Mouse (Mus musculus) embryonic facial prominence, embryonic 13.5 days (tissue): ENCODE results near the gene Ric3. TPM values are rescaled to one million over a fixed set of nuclear protein-coding genes. Genes with fewer than 3 reads are reported as not detected.

Experiments used
- ATAC-seq: fragments of 200-750 bp; cut with Nextera tagmentation; 2 replicates; pipeline ENCODE4 v1.8.0; 2017; ENCODE audit warnings: low read depth; ENCODE audit not compliant: insufficient number of reproducible peaks, insufficient read depth, low FRiP score, low TSS enrichment
- H3K27ac ChIP-seq: fragments of 300-500 bp; sonication (generic); 2 replicates; pipeline ENCODE4 v1.5.1; 2015; ENCODE audit warnings: moderate library complexity, mild to moderate bottlenecking, inconsistent platforms
- H3K27me3 ChIP-seq: fragments of 300-500 bp; sonication (generic); 2 replicates; pipeline ENCODE4 v1.6.1; 2015; ENCODE audit warnings: mild to moderate bottlenecking, inconsistent platforms
- H3K36me3 ChIP-seq: fragments of 300-500 bp; sonication (generic); 2 replicates; pipeline ENCODE4 v1.6.1; 2015; ENCODE audit warnings: mild to moderate bottlenecking, inconsistent platforms
- H3K4me1 ChIP-seq: fragments of 300-500 bp; sonication (generic); 2 replicates; pipeline ENCODE4 v1.6.1; 2015; ENCODE audit warnings: inconsistent platforms
- H3K4me2 ChIP-seq: fragments of 300-500 bp; sonication (generic); 2 replicates; pipeline ENCODE4 v1.6.1; 2015; ENCODE audit warnings: moderate library complexity, mild to moderate bottlenecking, inconsistent platforms
- H3K4me3 ChIP-seq: fragments of 300-500 bp; sonication (generic); 2 replicates; pipeline ENCODE4 v1.5.1; 2015; ENCODE audit warnings: mild to moderate bottlenecking, inconsistent platforms
- H3K9ac ChIP-seq: fragments of 300-500 bp; sonication (generic); 2 replicates; pipeline ENCODE4 v1.6.1; 2015; ENCODE audit warnings: mild to moderate bottlenecking, inconsistent platforms
- H3K9me3 ChIP-seq: fragments of 300-500 bp; sonication (generic); 2 replicates; pipeline ENCODE4 v1.6.1; 2016; ENCODE audit warnings: inconsistent platforms
- WGBS: fragments of 180-500 bp; shearing (Covaris S2); methylation state at CpG from one replicate; pipeline ENCODE4 v1.1.7; 2015; ENCODE audit warnings: mixed read lengths; 5-methylcytosine and 5-hydroxymethylcytosine counted together
- polyA plus RNA-seq: library from polyadenylated mRNA; unstranded; fragments of >200 nt; fragmentation: Nextera tagmentation; extraction: Ambion mirVana; gene quantifications from 2 replicates; pipeline ENCODE4 v1.2.1, GENCODE M21; 2015

Ric3 gene
- polyA plus RNA-seq, 1 experiment from 2014 or later = 4.0 TPM

DNA sequence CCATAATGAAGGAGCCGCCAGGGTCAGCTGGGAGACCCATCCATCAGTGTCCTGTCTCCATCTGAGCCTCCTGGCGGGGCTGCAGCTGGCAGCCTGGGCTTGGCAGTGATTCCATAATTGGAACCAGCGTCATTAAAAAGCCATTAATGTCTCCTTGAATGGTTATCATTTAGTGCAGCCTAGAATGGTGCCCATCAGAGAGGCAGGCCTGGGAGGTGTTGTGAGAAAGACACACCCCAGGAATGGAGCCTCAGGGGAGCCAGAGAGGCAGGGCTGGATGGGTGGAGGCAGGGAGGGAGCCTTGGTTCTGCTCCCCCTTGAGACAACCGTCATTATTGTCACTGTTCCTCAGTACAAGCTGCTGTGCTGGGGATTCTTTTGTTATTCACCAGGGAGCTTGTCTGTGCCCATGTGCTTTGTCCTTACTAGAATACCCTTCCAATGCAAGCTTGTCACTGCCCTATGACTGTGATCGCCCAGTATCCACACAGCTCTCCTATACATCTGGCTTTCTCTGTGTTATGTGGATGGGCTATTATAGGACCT is 66.7 kb downstream of the Ric3 start:
- H3K27ac ChIP-seq = no peak overlapping the region
- no peak for ATAC-seq
- WGBS = 50% methylated on average over 5 of the region's 5 CpGs

DNA sequence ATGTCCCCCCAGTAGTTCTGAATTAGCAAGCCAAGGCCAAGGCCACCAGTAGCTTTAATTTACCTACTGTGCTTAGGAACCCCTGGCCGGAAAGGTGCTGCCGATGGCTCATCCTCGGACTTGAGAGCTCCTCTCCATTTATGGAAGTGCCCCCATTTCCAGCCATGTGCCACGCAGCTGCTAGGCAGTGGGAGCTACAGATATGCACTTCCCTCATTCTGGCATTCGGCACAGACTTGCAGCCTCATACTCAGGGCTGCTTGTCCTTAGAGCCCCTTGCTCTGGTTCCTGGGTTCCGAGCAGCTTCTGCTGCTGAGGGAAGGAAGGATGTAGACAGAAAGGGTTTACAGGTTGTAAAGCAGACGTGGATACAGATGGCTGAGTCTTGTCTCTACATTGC is 68.3 kb downstream of the Ric3 start:
- H3K9ac ChIP-seq = no peak overlapping the region
- 72% methylated on average over 7 of the region's 7 CpGs for WGBS
- H3K4me2 ChIP-seq = no peak overlapping the region
- peaks cover 39% of the 10 kb centered on the region for H3K27me3 ChIP-seq
- no peak overlapping the region for H3K4me3 ChIP-seq
- peaks cover 12% of the 10 kb centered on the region; the same call in 1 of the 2 replicates for H3K4me1 ChIP-seq
- no peaks in the 10 kb centered on the region for H3K36me3 ChIP-seq
- H3K9me3 ChIP-seq = no peaks in the 10 kb centered on the region
- no peak overlapping the region for H3K27ac ChIP-seq
- no peak for ATAC-seq

More for the DNA sequence above, 66.7 kb downstream of the Ric3 start:
- no peak overlapping the region for H3K4me2 ChIP-seq
- 0 out of 2 replicates have a peak, but pooled peaks cover 4% of the 10 kb centered on the region for H3K4me1 ChIP-seq
- no peaks in the 10 kb centered on the region for H3K9me3 ChIP-seq
- H3K4me3 ChIP-seq = no peak overlapping the region
- H3K27me3 ChIP-seq = peaks cover 23% of the 10 kb centered on the region
- no peaks in the 10 kb centered on the region for H3K36me3 ChIP-seq
- H3K9ac ChIP-seq = no peak overlapping the region

DNA sequence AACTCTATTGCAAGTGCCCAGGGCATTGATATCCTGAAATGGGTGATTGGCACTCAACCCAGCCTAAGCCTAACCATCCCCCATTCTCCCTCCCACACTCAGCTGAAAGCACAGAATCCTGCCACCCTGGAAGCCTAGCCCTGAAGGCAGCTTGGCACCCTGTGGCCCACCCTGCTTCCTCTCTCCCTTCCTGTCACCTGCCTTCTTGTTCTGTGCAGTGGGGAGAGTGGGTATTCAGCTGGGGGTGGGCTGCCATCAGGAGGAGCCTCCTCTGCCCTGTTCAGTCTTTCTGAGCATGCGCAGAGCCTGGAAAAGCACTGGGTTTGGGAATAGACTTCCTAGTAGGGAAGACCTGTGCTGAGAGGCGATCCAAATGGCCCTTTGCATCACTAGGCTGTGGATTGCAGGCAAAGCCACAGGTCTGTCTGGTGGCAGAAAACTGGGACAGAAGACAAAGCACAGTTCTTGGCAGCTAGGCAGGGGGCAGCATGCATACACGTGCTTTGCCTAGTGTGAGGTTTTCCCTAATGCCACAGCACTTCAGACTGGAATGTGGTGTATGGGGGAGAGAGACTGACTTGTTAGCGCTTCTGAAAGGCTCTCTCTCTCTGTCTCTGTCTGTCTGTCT is 70.0 kb downstream of the Ric3 start:
- H3K27ac ChIP-seq = no peak overlapping the region
- H3K36me3 ChIP-seq = no peaks in the 10 kb centered on the region
- WGBS = 42% methylated on average over 4 of the region's 4 CpGs
- no peaks in the 10 kb centered on the region for H3K9me3 ChIP-seq
- peaks cover 12% of the 10 kb centered on the region; the same call in 1 of the 2 replicates for H3K4me1 ChIP-seq
- ATAC-seq = no peak
- no peak overlapping the region for H3K4me3 ChIP-seq
- H3K9ac ChIP-seq = no peak overlapping the region
- peaks cover 52% of the 10 kb centered on the region for H3K27me3 ChIP-seq
- no peak overlapping the region for H3K4me2 ChIP-seq

DNA sequence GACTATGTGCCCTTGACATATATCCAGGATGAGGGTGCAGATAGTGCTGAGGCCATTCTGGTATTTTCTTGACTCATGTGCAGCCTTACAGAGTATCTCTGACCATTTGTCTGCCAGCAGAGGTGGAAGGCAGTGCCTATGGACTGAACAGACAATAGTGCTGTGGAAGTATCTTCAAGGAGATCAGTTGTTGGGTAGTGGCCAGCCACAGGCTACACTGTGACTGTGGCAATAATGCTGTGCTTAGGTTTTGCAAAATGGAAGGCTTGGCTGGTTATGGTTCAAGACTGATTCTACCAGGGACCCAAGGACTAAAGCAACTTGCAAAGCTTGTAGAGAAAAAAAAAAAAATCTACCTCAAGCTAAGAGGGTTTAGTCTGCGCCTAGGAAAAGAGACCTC is 70.6 kb downstream of the Ric3 start:
- 85% methylated on average over 1 of the region's 1 CpGs for whole genome bisulfite sequencing
- Histone ChIP-seq H3K4me1 (peaks cover 12% of the 10 kb centered on the region; the same call in 1 of the 2 replicates), H3K27ac (no peak overlapping the region), H3K4me3 (no peak overlapping the region), H3K27me3 (peaks cover 56% of the 10 kb centered on the region), H3K36me3 (no peaks in the 10 kb centered on the region), H3K9me3 (no peaks in the 10 kb centered on the region), H3K9ac (no peak overlapping the region), H3K4me2 (no peak overlapping the region)
- no peak for ATAC-seq

DNA sequence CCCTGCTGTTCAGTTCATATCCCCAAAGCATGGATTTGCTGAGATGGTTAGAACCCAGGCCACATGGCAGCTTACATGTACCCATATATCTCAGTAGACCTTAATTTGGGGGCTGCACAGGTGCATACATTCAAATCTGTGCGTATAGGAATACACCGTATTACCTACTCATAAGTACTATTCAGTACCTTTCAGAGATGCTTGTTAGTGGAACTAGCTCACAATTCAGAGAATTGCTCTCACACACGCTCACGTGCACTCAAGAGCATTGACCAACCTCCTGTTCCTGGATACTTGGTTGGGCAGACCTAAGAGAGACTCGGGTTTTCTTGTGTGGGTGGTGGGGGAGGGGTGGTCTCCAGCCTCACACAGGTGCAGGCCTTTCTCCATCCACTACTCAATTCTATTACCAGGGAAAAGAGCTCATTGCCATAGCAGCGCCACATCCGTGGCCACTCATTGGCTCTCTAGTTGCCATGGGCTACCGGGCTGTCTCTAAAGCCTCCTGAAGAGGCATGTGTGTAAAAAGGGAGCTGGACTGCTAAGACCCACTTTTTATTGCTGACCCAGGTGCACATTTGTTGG is 71.4 kb downstream of the Ric3 start:
- WGBS = 45% methylated on average over 8 of the region's 8 CpGs
- ATAC-seq = no peak
- Histone ChIP-seq H3K4me2 (peak overlapping the region; percentile 92), H3K4me1 (peaks cover 12% of the 10 kb centered on the region; the same call in 1 of the 2 replicates), H3K27me3 (peaks cover 56% of the 10 kb centered on the region), H3K9me3 (no peaks in the 10 kb centered on the region), H3K27ac (no peak overlapping the region), H3K9ac (no peak overlapping the region), H3K36me3 (no peaks in the 10 kb centered on the region), H3K4me3 (peak overlapping the region; percentile 69)

DNA sequence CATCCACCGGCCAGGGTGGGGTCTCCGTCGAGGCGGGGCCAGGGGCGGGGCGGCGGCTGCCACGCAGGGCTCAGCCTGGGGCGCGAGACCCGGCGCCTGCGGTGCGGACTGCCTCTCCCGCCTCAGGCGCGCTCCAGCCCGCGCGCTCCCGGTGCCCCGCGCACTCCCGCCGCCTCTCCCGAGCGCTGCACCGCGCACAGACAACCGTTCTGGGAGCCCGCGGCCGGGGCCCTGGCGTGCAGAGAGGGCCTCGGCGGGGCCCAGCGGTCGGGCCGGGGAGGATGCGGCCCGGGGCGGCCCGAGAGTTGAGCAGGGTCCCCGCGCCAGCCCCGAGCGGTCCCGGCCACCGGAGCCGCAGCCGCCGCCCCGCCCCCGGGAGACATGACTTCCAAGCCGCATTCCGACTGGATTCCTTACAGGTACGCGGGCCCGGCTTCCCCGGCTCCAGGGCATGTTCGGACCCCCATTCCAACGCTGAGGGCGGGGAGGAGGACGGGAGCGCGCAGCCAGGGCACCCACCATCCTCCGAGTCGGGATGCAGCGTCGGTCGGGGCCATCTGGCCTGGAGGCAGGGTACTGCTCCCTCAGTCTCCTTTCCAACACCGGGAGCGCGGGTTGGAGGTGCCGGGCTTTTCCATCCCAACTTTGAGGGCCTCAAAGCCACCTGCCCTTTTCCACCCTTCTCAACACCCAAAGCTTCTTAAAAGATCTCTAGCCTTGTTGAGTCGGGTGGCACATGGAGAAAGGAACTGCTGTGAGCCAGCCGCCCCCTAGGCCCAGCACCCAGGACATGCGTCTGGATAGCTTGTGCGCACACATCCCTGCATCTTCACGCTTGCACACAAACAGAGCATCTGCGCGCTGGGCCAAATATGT is 72.2 kb downstream of the Ric3 start:
- H3K9ac ChIP-seq = peak overlapping the region; percentile 76
- H3K27me3 ChIP-seq = peaks cover 53% of the 10 kb centered on the region
- H3K4me2 ChIP-seq = peak overlapping the region; percentile 92
- peaks cover 12% of the 10 kb centered on the region; the same call in 1 of the 2 replicates for H3K4me1 ChIP-seq
- 1% methylated on average over 66 of the region's 82 CpGs for WGBS
- H3K27ac ChIP-seq = no peak overlapping the region
- no peaks in the 10 kb centered on the region for H3K9me3 ChIP-seq
- peak; percentile 71 for ATAC-seq
- no peaks in the 10 kb centered on the region for H3K36me3 ChIP-seq
- H3K4me3 ChIP-seq = peak overlapping the region; percentile 69

DNA sequence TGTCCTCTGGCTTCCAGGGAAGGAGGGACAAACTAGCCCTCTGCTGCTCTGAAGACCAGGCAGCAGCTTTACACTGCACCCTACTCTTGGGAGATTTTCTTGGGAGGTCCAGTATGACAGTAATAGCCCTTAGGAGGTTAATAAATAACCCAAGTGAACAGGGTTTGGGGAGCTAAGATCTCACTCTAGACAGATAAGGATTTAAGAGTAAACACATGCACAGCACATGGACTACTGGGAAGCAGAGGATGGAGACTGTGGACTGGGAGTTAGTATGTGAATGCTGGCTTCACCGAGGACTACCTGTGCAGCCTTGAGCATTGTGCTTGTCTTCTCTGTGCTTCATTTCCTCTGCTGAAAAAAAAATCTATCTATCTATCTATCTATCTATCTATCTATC is 73.9 kb downstream of the Ric3 start:
- no peaks in the 10 kb centered on the region for H3K9me3 ChIP-seq
- ATAC-seq = no peak
- no peak overlapping the region for H3K4me3 ChIP-seq
- peaks cover 53% of the 10 kb centered on the region for H3K27me3 ChIP-seq
- WGBS = 80% methylated on average over 1 of the region's 1 CpGs
- H3K36me3 ChIP-seq = no peaks in the 10 kb centered on the region
- H3K9ac ChIP-seq = no peak overlapping the region
- H3K27ac ChIP-seq = no peak overlapping the region
- H3K4me1 ChIP-seq = peaks cover 12% of the 10 kb centered on the region; the same call in 1 of the 2 replicates
- H3K4me2 ChIP-seq = no peak overlapping the region

DNA sequence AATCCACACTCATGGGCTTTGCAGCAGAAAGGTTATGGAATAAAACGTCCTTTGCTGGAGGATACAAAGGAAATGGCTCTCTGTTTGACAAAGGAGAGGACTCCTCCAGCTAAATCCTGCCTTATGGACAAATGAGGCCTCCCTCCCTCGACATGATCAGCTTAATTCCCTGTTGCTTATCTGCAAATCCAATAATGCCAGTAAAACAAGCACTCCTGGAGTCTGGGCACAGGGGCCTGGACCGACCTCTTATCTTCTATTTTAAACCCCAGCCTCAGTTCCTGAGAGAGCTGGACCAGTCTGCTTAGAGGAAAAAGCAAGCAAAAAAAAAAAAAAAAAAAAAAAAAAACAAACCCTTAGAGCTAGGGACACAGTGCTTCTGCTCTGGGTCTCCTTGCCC is 79.5 kb downstream of the Ric3 start:
- Histone ChIP-seq H3K9ac (no peak overlapping the region), H3K36me3 (no peaks in the 10 kb centered on the region), H3K9me3 (no peaks in the 10 kb centered on the region), H3K4me2 (no peak overlapping the region), H3K4me3 (no peak overlapping the region), H3K4me1 (no peaks in the 10 kb centered on the region), H3K27ac (no peak overlapping the region), H3K27me3 (peaks cover 5% of the 10 kb centered on the region)
- ATAC-seq = no peak
- WGBS = 18% methylated on average over 3 of the region's 3 CpGs

DNA sequence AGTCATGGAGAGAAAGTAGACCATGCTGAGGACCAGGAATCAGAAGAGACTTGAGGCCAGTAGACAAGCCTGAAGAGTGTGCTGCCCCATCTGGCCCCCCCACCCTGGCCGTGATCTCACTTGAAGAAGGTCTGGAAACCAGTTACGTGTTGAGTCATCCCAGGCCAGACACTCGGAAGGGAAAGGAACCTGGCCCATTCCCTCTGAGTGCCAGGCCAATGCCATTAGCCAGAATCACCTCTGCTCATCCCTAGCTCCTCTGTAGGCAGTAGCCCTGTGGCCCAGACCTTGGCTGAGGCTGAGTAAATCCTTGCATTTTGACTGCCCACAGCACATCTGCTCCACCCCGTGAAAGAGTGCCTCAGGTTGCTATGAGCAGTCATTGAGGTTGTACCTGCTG is 81.2 kb downstream of the Ric3 start:
- no peak overlapping the region for H3K9ac ChIP-seq
- no peak for ATAC-seq
- H3K4me3 ChIP-seq = no peak overlapping the region
- H3K4me2 ChIP-seq = no peak overlapping the region
- H3K27me3 ChIP-seq = no peaks in the 10 kb centered on the region
- H3K27ac ChIP-seq = no peak overlapping the region
- no peaks in the 10 kb centered on the region for H3K9me3 ChIP-seq
- 85% methylated on average over 4 of the region's 4 CpGs for WGBS
- no peaks in the 10 kb centered on the region for H3K4me1 ChIP-seq
- no peaks in the 10 kb centered on the region for H3K36me3 ChIP-seq

DNA sequence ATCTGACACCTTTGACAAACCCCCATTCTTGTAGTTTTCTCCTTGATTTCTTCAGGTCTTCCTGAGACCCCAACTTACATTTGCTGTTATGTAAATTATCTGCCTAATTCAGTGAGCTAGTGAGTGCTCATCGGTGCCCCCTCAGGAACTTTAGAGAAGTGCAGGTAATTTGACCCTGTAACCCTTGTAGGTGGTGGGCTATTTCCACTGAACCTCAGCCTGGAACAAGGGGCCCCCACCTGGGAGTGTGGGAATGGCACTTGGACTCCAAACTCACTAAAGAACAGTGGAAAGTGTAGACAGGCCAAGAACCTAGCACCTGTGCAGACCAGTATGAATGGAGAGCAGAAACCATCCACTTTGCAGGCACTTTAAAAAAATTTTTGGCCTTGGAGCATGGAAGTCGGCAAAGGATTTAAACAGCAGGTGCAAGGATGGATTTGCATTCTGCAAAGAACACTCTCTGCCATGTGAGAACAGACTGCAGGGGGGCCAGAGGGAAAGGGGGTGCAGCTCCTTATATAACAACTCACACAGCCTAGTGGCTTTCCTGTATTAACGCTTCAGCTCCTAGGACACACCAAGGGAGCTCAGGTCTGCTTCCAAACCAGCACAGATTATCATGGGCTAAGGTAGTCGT is 82.7 kb downstream of the Ric3 start:
- ATAC-seq = no peak
- Histone ChIP-seq H3K4me2 (no peak overlapping the region), H3K9me3 (no peaks in the 10 kb centered on the region), H3K4me3 (no peak overlapping the region), H3K27me3 (no peaks in the 10 kb centered on the region), H3K27ac (no peak overlapping the region), H3K36me3 (no peaks in the 10 kb centered on the region), H3K9ac (no peak overlapping the region), H3K4me1 (no peaks in the 10 kb centered on the region)
- 41% methylated on average over 4 of the region's 4 CpGs for WGBS

DNA sequence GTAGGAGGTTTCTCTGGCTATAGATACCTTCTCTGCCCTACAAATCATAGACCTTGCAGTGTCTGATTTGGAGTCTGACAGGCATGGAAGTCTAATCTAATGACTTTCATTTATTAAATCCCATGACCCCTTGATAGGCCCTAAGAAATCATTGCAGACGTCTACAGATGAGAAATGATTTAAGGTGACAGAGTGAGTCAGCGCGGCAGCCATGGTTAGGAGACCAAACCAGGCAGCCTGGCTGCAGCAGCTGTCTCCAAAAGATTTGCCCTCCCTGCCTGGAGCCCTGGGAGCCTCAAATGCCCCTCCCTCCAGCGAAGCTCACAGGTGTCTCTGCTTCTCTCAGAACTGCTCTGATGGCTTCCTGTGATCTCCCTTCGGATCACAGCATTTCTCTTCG is 87.0 kb downstream of the Ric3 start:
- no peak for ATAC-seq
- Histone ChIP-seq H3K27me3 (no peaks in the 10 kb centered on the region), H3K36me3 (no peaks in the 10 kb centered on the region), H3K4me2 (no peak overlapping the region), H3K4me3 (no peak overlapping the region), H3K27ac (no peak overlapping the region), H3K9me3 (no peaks in the 10 kb centered on the region), H3K9ac (no peak overlapping the region), H3K4me1 (no peaks in the 10 kb centered on the region)
- 70% methylated on average over 6 of the region's 6 CpGs for WGBS
